Mouse (Mus musculus) thymus, adult 2 months (tissue): ENCODE measurements around the gene Acot5.

Experiments used
- CTCF ChIP-seq: fragments of 200-500 bp; IDR thresholded peaks from 2 replicates; pipeline ENCODE4 v1.5.1; 2012; ENCODE audit warnings: mild to moderate bottlenecking, control low read depth, low read length, moderate library complexity, borderline replicate concordance; ENCODE audit not compliant: control insufficient read depth, poor library complexity, insufficient read depth; ENCODE audit errors: extremely low read depth
- POLR2A ChIP-seq: fragments of 200-500 bp; IDR thresholded peaks from 2 replicates; pipeline ENCODE4 v1.6.1; 2012; ENCODE audit warnings: mild to moderate bottlenecking, low read length, control low read depth, moderate library complexity; ENCODE audit not compliant: control insufficient read depth, poor library complexity, insufficient read depth; ENCODE audit errors: extremely low read depth

GRCm38 (mm10) chr12:84068296-84068695 lies 829 bp upstream of the Acot5 start:
- TF ChIP-seq CTCF (no peak), POLR2A (no peak)
